Mouse (Mus musculus) myocyte (in vitro differentiated cells): Measurements from ENCODE around the gene Tmem94. TPM values are rescaled to one million over a fixed set of nuclear protein-coding genes. Genes with fewer than 3 reads are reported as not detected.

Source experiments
- H3K27me3 ChIP-seq: one replicate; pipeline ENCODE4 v1.6.1; 2011; ENCODE audit not compliant: control insufficient read depth, insufficient read depth, insufficient read length
- H3K36me3 ChIP-seq: one replicate; pipeline ENCODE4 v1.6.1; 2011; ENCODE audit not compliant: control insufficient read depth, insufficient read depth
- H3K4me2 ChIP-seq: one replicate; pipeline ENCODE4 v1.6.1; 2011; ENCODE audit warnings: low read depth, control low read depth
- H3K4me3 ChIP-seq: one replicate; pipeline ENCODE4 v1.5.1; 2011; ENCODE audit warnings: mild to moderate bottlenecking, control low read depth, moderate library complexity
- H3K79me2 ChIP-seq: one replicate; pipeline ENCODE4 v1.6.1; 2011; ENCODE audit not compliant: control insufficient read depth, insufficient read depth
- H3ac ChIP-seq: one replicate; pipeline ENCODE4 v1.6.1; 2011; ENCODE audit not compliant: control insufficient read depth, insufficient read length
- CEBPB ChIP-seq: IDR thresholded peaks from 2 replicates; pipeline ENCODE4 v1.6.1; 2011; ENCODE audit warnings: mild to moderate bottlenecking, moderate library complexity; ENCODE audit not compliant: poor library complexity, insufficient read depth, severe bottlenecking
- E2F4 ChIP-seq: IDR thresholded peaks from one replicate; pipeline ENCODE4 v1.6.1; 2011; ENCODE audit warnings: mild to moderate bottlenecking, control low read depth, moderate library complexity; ENCODE audit not compliant: insufficient read depth
- MAX ChIP-seq: IDR thresholded peaks from one replicate; pipeline ENCODE4 v1.6.1; 2011; ENCODE audit warnings: low read depth, mild to moderate bottlenecking, control low read depth
- MYOD1 ChIP-seq, 3 experiments: IDR thresholded peaks; one replicate each; pipeline ENCODE4 v1.6.1; 2011; ENCODE audit warnings: control low read depth in 2 of 3, low read depth in 2 of 3, mild to moderate bottlenecking in 2 of 3, moderate library complexity in 1 of 3; ENCODE audit not compliant: insufficient read length in 2 of 3, control insufficient read depth in 1 of 3
- MYOG ChIP-seq, 3 experiments: IDR thresholded peaks; one replicate each; pipeline ENCODE4 v1.6.1; 2011; ENCODE audit warnings: control low read depth in 2 of 3, low read depth in 2 of 3, mild to moderate bottlenecking in 2 of 3; ENCODE audit not compliant: insufficient read length in 2 of 3, control insufficient read depth in 1 of 3, insufficient read depth in 1 of 3
- POLR2A ChIP-seq: IDR thresholded peaks from one replicate; pipeline ENCODE4 v1.6.1; 2011; ENCODE audit warnings: low read depth, mild to moderate bottlenecking, control low read depth, moderate library complexity; ENCODE audit not compliant: insufficient read length
- POLR2AphosphoS2 ChIP-seq: IDR thresholded peaks from one replicate; pipeline ENCODE4 v1.6.1; 2011; ENCODE audit warnings: low read depth, control low read depth; ENCODE audit not compliant: insufficient read length
- REST ChIP-seq: IDR thresholded peaks from one replicate; pipeline ENCODE4 v1.6.1; 2011; ENCODE audit warnings: mild to moderate bottlenecking, control low read depth, moderate library complexity; ENCODE audit not compliant: insufficient read depth, insufficient read length
- SRF ChIP-seq: IDR thresholded peaks from one replicate; pipeline ENCODE4 v1.6.1; 2011; ENCODE audit warnings: low read depth; ENCODE audit not compliant: control insufficient read depth, insufficient read length
- TCF12 ChIP-seq: IDR thresholded peaks from one replicate; pipeline ENCODE4 v1.6.1; 2011; ENCODE audit warnings: mild to moderate bottlenecking, control low read depth; ENCODE audit not compliant: poor library complexity, insufficient read depth, severe bottlenecking
- TCF3 ChIP-seq: IDR thresholded peaks from one replicate; pipeline ENCODE4 v1.6.1; 2011; ENCODE audit warnings: low read depth, control low read depth; ENCODE audit not compliant: insufficient read length
- USF1 ChIP-seq: IDR thresholded peaks from one replicate; pipeline ENCODE4 v1.6.1; 2011; ENCODE audit warnings: low read depth, mild to moderate bottlenecking, control low read depth, moderate library complexity
- polyA plus RNA-seq: library from polyadenylated mRNA; unstranded; fragments of >200 nt; fragmentation: generic; extraction: Trizol; gene quantifications from one replicate; pipeline ENCODE4 v1.2.1, GENCODE M21; 2012; ENCODE audit warnings: missing spikeins

Gene Tmem94
- polyA plus RNA-seq, 1 experiment, result 19.6 TPM

- no peaks in the 10 kb centered on the region for H3K36me3 ChIP-seq
- H3K27me3 ChIP-seq, result peaks cover 66% of the 10 kb centered on the region
- TF ChIP-seq MAX (no peak), E2F4 (no peak), POLR2AphosphoS2 (no peak), REST (no peak), TCF3 (no peak), MYOG (IDR thresholded peaks at IDR 0.05; ENCODE audit: control insufficient read depth in 1 of 3, insufficient read depth in 1 of 3, insufficient read length in 2 of 3, low read depth in 2 of 3) (no peak), MYOD1 (IDR thresholded peaks at IDR 0.05; ENCODE audit: control insufficient read depth in 1 of 3, insufficient read length in 2 of 3, low read depth in 2 of 3) (no peak), USF1 (no peak), CEBPB (no peak), POLR2A (no peak), TCF12 (no peak), SRF (no peak)
- H3K4me2 ChIP-seq, result no peak overlapping the region
- no peak overlapping the region for H3ac ChIP-seq
- H3K79me2 ChIP-seq, result no peaks in the 10 kb centered on the region
- H3K4me3 ChIP-seq, result no peak overlapping the region
Observed at GRCm38 (mm10) chr11:115841961-115842550, 76.8 kb downstream of the Tmem94 start.

GRCm38 (mm10) chr11:115843141-115843890, 78.1 kb downstream of the Tmem94 start:
- H3K27me3 ChIP-seq, result peaks cover 66% of the 10 kb centered on the region
- H3K36me3 ChIP-seq, result no peaks in the 10 kb centered on the region
- no peak overlapping the region for H3ac ChIP-seq
- H3K79me2 ChIP-seq, result no peaks in the 10 kb centered on the region
- H3K4me3 ChIP-seq, result no peak overlapping the region
- TF ChIP-seq USF1, result no peak
- TF ChIP-seq E2F4, result no peak
- no peak overlapping the region for H3K4me2 ChIP-seq

GRCm38 (mm10) chr11:115843891-115844239, 78.6 kb downstream of the Tmem94 start:
- no peak overlapping the region for H3K4me2 ChIP-seq

GRCm38 (mm10) chr11:115844240-115844639, 79.0 kb downstream of the Tmem94 start:
- Histone ChIP-seq H3K4me3 (no peak overlapping the region), H3K79me2 (no peaks in the 10 kb centered on the region), H3K27me3 (peaks cover 71% of the 10 kb centered on the region), H3K36me3 (no peaks in the 10 kb centered on the region), H3ac (no peak overlapping the region), H3K4me2 (no peak overlapping the region)
- TF ChIP-seq POLR2AphosphoS2 (no peak), TCF12 (no peak), MYOD1 (IDR thresholded peaks at IDR 0.05; ENCODE audit: control insufficient read depth in 1 of 3, insufficient read length in 2 of 3, low read depth in 2 of 3) (no peak), E2F4 (no peak)

More at GRCm38 (mm10) chr11:115843891-115844239, 78.6 kb downstream of the Tmem94 start:
- Histone ChIP-seq H3K36me3 (no peaks in the 10 kb centered on the region), H3K79me2 (no peaks in the 10 kb centered on the region), H3K27me3 (peaks cover 67% of the 10 kb centered on the region), H3ac (no peak overlapping the region), H3K4me3 (no peak overlapping the region)
- TF ChIP-seq E2F4, result no peak
- TF ChIP-seq REST, result no peak
- no peak for TF ChIP-seq POLR2AphosphoS2
- TF ChIP-seq POLR2A, result no peak
- TF ChIP-seq MYOD1 (IDR thresholded peaks at IDR 0.05; ENCODE audit: control insufficient read depth in 1 of 3, insufficient read length in 2 of 3, low read depth in 2 of 3), result no peak
- no peak for TF ChIP-seq MYOG (IDR thresholded peaks at IDR 0.05; ENCODE audit: control insufficient read depth in 1 of 3, insufficient read depth in 1 of 3, insufficient read length in 2 of 3, low read depth in 2 of 3)

GRCm38 (mm10) chr11:115845819-115846218, 80.6 kb downstream of the Tmem94 start:
- H3K4me2 ChIP-seq, result no peak overlapping the region
- H3K27me3 ChIP-seq, result peaks cover 78% of the 10 kb centered on the region
- H3K36me3 ChIP-seq, result no peaks in the 10 kb centered on the region
- H3K4me3 ChIP-seq, result no peak overlapping the region
- no peak overlapping the region for H3ac ChIP-seq
- TF ChIP-seq POLR2A (no peak), MAX (no peak), E2F4 (no peak), SRF (no peak), TCF12 (no peak), MYOD1 (IDR thresholded peaks at IDR 0.05; ENCODE audit: control insufficient read depth in 1 of 3, insufficient read length in 2 of 3, low read depth in 2 of 3) (no peak), POLR2AphosphoS2 (no peak), TCF3 (no peak), USF1 (no peak), REST (no peak), MYOG (IDR thresholded peaks at IDR 0.05; ENCODE audit: control insufficient read depth in 1 of 3, insufficient read depth in 1 of 3, insufficient read length in 2 of 3, low read depth in 2 of 3) (no peak), CEBPB (no peak)
- no peaks in the 10 kb centered on the region for H3K79me2 ChIP-seq

Other genes with a start within 250 kb of the Tmem94 start
- gene Sumo2, start 229.2 kb upstream of the Tmem94 start, polyA plus RNA-seq, result 176 TPM
- 41.1 TPM for gene Nup85, start 201.0 kb upstream of the Tmem94 start, polyA plus RNA-seq
- gene Mrps7, start 161.5 kb upstream of the Tmem94 start, polyA plus RNA-seq, result 61.5 TPM
- gene Gga3, start 161.4 kb upstream of the Tmem94 start, polyA plus RNA-seq, result 16.4 TPM
- 17.5 TPM for gene Mif4gd, start 152.5 kb upstream of the Tmem94 start, polyA plus RNA-seq
- gene Slc25a19, start 137.1 kb upstream of the Tmem94 start, polyA plus RNA-seq, result 13.9 TPM
- gene Grb2, start 56.8 kb upstream of the Tmem94 start, polyA plus RNA-seq, result 71.2 TPM
- 8.0 TPM for gene Caskin2, start 48.2 kb downstream of the Tmem94 start, polyA plus RNA-seq
- 15.6 TPM for gene Tsen54, start 49.3 kb downstream of the Tmem94 start, polyA plus RNA-seq
- 0.43 TPM for gene Llgl2, start 58.6 kb downstream of the Tmem94 start, polyA plus RNA-seq
- 0.23 TPM for gene Myo15b, start 93.0 kb downstream of the Tmem94 start, polyA plus RNA-seq
- 49.4 TPM for gene Smim5, start 134.5 kb downstream of the Tmem94 start, polyA plus RNA-seq
- 7.8 TPM for gene Smim6, start 146.6 kb downstream of the Tmem94 start, polyA plus RNA-seq
- gene Sap30bp, start 167.8 kb downstream of the Tmem94 start, polyA plus RNA-seq, result 84.9 TPM
- gene Recql5, start 168.0 kb downstream of the Tmem94 start, polyA plus RNA-seq, result 13.1 TPM
- gene Itgb4, start 209.3 kb downstream of the Tmem94 start, polyA plus RNA-seq, result 1.2 TPM
- 172 TPM for gene Galk1, start 247.3 kb downstream of the Tmem94 start, polyA plus RNA-seq